Mouse (Mus musculus) small intestine, adult 2 months (tissue): Measurements from ENCODE around the gene Synj2.

Experiments used
- CTCF ChIP-seq: fragments of 200-500 bp; IDR thresholded peaks from 2 replicates; pipeline ENCODE4 v1.5.1; 2012; ENCODE audit warnings: low read depth, mild to moderate bottlenecking, control low read depth, inconsistent platforms, low read length, moderate library complexity, mixed read lengths; ENCODE audit not compliant: insufficient replicate concordance, insufficient read length; ENCODE audit errors: extremely low read depth
- POLR2A ChIP-seq: fragments of 200-500 bp; IDR thresholded peaks from 2 replicates; pipeline ENCODE4 v1.6.1; 2012; ENCODE audit warnings: low read depth, mild to moderate bottlenecking, control low read depth, inconsistent platforms, low read length, moderate library complexity

DNA sequence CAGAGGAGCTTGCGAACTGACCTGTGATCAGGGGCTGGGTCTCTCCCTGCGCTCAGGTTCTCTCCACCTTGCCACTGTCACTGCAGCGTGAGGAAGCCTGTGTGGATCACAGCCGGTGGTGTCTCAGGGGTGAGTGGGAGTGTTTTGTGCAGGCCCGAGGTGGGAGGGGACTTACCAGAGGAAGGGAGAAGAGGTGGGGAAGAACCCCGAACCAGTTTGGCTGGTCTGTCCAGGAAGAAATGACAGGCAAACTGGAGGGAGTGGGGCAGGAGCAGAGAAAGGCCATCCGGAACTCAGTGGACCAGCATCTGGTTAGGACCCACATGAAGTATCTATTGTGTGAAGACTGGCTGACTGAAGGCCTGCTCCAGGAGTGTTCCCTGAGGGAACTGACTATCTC is 18.0 kb downstream of the Synj2 start:
- TF ChIP-seq POLR2A: no peak
- TF ChIP-seq CTCF: no peak
